Mouse (Mus musculus) ES-Bruce4 (cell line): ENCODE measurements at regions not wholly inside any gene's neighbourhood (a gene's known extent, or its start where the extent isn't known, plus 50 kb on each side); places are given as distances from the start of the nearest gene placed in this dataset.

Experiments used
- CTCF ChIP-seq: IDR thresholded peaks from one replicate; pipeline ENCODE4 v1.8.1; 2011; ENCODE audit warnings: low read depth, low read length
- EP300 ChIP-seq: IDR thresholded peaks from 2 replicates; pipeline ENCODE4 v1.6.1; 2011; ENCODE audit warnings: low read depth, low read length; ENCODE audit not compliant: insufficient read depth
- POLR2A ChIP-seq: IDR thresholded peaks from one replicate; pipeline ENCODE4 v1.8.1; 2011; ENCODE audit warnings: low read length; ENCODE audit not compliant: insufficient read depth

DNA sequence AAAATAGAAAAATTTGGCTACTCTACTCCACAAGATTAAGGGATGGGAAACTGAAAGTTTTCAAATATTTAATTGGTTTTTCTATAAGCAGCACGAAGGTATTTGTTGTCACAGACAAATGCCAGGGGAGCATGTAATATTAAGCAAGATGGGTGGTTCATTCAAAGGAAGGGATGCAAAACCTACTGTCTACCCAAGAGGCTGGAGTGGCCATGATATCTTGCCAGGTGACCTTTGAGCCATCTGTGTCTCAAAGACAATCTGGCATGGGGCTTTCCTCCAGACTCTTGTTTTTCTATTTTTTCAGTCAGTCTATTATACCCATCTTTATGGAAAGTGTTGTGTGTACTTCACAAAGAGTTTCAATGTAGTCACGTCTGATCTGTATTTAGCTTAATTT is 208.6 kb downstream of the Pdha2 start:
- TF ChIP-seq POLR2A (no peak), CTCF (no peak), EP300 (no peak)
